Mouse (Mus musculus) cerebellum, adult 11 months (tissue): ENCODE data around the gene Arhgap23.

Source experiments
- DNase-seq: peaks from one replicate; pipeline ENCODE4 v3.0.0; 2022

Gene Arhgap23

GRCm38 (mm10) chr11:97466444-97467160 is 51.3 kb downstream of the Arhgap23 start:
- DNase-seq: peak; percentile 90

- DNase-seq: peak; percentile 86
Measured at GRCm38 (mm10) chr11:97468639-97469287, 53.4 kb downstream of the Arhgap23 start.

DNA sequence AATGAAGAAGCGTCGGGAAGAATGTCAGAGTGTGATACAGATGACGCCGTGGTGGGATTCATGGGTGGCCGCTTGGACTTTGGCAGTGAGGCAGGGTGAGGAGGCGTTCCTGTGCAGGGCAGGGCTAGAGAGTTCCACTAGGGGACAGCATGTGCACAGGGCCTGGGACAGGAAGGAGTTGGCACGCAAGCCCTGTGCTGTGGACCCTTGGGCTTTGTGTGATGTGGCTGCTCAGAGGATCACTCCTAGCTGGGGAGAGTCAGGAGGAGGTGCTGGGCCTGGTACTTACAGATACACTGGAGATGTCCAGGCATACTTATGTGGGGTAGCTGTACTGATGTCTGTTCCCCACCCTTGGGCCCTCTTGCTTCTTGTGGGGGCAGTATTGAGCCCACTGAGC is 54.5 kb downstream of the Arhgap23 start:
- no peak for DNase-seq

- DNase-seq: no peak
Measured at GRCm38 (mm10) chr11:97471276-97471675, 55.9 kb downstream of the Arhgap23 start.

DNA sequence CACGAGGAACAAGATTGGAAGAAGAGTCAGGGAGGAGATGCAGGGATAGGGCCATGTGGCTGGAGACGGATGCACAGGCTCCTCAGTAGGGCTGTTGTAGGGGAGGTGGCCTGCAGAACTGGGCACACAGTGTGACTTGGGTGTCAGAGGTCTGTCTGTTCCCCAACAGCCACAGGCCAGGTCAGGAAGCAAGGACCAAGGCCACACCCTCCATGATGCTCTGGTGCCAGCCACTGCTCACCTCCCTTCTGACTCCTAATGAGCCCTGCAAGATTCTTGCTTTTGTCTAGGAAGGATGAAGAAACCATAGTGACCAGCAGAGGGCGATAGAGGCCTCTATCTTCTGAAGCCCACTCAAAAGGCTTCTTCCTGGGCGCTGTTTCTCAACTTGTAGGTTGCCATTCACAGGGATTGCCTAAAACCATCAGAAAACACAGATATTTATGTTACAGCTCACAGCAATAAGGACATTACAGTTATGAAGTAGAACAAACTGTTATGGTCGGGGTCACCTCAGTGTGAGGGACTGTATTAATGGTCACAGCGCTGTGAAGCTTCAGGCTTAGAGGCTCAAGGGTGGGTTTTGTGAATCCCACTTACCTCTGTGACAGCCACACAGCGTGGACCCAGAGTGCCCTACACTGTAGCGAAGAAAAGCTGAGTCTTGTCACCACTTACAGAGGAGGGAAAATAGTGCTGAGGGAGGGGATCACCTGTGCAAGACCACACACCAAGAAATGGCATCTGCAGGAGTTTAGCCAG is 61.2 kb downstream of the Arhgap23 start:
- peak; percentile 70 for DNase-seq

DNA sequence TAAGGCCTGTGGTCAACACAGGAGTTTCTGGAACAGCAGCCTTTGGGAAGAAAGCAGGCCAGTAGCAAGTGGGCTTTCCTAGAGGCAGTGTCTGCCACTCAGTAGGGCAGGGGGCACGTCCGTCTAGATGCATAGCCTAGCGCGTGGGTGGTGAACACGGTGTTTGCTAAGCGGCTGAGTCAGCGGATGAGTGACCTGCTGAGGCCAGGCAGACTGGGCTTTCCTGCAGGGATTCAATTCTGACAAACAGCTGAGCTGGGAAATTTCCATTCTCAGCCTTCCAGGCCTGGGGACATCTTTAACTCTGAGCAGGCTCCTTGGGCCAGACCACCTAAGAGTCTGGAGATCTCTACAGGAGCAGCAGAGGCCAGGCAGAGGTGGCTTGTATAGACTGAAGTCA is 62.1 kb downstream of the Arhgap23 start:
- DNase-seq: no peak

GRCm38 (mm10) chr11:97478345-97478744 is 63.0 kb downstream of the Arhgap23 start:
- no peak for DNase-seq

GRCm38 (mm10) chr11:97479085-97479484 is 63.8 kb downstream of the Arhgap23 start:
- no peak for DNase-seq

DNA sequence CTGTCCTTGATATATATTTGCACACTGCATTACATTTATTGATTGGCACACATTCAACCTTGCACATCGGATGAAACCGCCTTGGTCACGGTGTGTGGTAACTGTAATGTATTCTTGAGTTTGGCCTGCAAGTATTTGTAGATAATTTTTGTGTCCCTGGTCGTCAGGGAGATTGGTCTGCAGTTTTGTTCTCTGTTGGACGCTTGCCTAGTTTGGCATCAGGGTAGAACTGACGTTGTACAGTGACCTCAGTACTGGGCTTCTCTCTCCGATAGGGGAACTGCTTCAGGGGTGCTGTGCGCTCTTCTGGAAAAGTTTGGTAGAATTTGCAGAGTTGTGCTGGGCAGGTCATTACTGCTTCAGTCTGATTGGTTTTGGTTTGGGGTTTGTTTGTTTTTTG is 64.5 kb downstream of the Arhgap23 start:
- DNase-seq: no peak

GRCm38 (mm10) chr11:97485661-97486060 is 70.3 kb downstream of the Arhgap23 start:
- DNase-seq: no peak

- DNase-seq: no peak
Measured at GRCm38 (mm10) chr11:97487656-97488055, 72.3 kb downstream of the Arhgap23 start.

DNA sequence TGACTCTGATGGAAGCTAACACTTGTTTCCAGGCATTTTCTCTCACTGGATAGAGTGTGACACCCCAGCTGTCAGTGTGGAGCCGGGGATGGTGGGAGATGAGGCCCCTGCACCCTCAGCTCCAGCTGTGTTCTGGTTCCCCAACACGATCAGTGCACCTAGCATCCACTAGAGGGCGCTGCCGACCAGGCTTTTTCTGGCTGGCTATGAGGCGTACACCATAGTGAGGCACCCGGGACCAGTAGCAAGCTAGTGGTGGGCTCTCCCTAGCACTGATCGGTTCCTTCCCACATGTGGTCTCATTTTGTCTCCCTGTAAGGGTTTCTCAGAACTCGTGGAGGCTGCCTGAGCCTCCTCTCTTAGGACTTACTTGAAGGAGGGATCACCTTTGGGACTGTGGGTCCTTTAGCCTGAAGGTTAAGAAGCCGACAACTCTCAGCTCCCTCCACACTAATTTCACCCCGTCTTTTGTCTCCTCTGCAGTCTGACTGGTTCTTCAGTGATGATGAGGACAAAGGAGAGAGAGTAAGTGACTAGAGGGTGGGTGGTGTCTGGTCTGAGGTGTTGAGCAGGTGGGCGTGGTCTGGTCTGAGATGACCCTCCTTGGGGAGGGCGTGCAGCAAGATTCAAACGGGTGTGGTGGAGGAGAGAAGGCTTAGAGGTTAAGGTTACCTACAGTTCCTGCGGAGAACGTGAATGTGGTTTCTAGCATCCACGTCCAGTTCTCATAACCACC is 74.4 kb downstream of the Arhgap23 start:
- DNase-seq: peak; percentile 73

- DNase-seq: no peak
Measured at GRCm38 (mm10) chr11:97491640-97492039, 76.3 kb downstream of the Arhgap23 start.

DNA sequence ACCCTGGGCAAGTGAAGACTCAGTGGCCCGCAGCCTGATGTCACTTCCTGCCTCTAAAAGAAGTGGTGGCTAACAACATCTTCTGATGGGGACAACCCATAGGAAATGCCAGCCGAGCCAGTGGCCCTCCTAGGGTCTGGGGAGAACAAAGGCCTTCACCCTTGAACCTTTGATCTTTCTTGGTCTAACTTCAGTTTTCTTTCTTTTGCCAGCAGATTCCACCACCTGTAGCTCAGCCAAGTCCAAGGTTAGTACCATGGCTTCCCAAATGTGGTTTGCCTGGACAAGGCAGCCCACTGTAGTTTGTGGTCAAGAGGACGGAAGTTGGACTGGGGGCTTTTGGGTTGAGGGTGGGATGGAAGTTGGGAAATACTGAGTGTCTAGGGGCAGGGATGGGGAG is 77.5 kb downstream of the Arhgap23 start:
- no peak for DNase-seq

GRCm38 (mm10) chr11:97497543-97497942 is 82.2 kb downstream of the Arhgap23 start:
- no peak for DNase-seq

DNA sequence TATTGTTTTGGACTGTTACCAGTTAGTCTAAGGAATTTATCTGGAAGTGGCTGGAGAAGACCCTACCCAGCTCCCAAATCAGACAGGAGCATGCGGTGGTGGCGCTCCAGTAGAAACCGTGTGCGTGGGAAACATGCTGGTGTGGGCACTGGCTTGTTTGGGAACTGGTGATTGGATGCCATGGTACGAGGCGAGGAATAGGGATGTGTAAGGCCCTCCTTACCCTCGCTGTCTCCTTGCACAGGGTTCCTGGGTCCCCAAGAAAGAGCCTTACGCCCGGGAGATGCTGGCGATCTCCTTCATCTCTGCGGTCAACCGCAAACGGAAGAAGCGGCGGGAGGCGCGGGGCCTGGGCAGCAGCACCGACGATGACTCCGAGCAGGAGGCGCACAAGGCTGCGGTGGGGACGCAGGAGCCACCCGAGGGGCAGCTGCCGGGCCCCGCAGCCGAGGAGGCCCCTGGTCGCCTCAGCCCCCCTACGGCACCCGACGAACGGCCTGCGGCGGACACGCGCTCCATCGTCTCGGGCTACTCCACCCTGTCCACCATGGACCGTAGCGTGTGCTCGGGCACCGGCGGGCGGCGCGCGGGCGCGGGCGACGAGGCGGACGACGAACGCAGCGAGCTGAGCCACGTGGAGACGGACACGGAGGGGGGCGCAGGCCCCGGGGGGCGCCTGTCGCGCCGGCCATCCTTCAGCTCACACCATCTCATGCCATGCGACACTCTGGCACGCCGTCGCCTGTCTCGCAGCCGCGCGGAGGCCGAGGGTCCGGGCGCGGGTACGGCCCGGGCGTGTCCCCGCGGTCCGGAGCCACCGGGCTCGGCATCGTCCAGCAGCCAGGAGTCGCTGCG is 84.8 kb downstream of the Arhgap23 start, which contains the start of gene 4933428G20Rik:
TSS of gene 4933428G20Rik (minus strand) at position 476 of the 855 bp plus-strand sequence.
- DNase-seq: no peak

DNA sequence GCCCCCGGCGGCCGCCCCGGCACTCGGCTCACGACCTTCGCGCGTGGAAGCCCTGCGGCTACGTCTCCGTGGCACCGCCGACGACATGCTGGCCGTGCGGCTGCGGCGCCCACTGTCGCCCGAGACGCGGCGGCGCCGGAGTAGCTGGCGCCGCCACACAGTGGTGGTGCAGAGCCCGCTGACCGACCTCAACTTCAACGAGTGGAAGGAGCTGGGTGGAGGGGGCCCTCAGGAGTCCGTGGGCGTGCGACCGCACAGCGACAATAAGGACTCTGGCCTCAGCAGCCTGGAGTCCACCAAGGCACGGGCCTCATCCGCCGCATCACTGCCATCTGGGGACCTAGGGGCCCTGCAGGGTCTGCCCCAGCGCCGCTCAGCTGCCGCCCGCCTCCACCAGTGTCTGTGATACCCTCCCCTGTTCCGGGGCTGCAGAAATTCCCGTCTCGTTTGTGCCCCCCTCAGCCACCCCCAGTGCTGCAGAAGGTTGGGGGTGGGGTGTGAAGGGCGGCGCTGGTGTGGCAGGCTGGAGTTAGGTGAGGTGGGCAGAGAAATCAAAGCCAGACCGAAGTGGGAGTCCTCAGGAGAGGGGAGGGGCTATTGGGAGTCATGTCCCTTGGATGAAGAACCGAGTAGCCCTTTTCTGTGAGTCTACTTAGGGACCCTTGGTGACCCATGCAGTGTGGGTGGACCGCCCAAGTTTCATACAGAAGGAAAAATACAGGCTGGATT is 85.6 kb downstream of the Arhgap23 start:
- no peak for DNase-seq

DNA sequence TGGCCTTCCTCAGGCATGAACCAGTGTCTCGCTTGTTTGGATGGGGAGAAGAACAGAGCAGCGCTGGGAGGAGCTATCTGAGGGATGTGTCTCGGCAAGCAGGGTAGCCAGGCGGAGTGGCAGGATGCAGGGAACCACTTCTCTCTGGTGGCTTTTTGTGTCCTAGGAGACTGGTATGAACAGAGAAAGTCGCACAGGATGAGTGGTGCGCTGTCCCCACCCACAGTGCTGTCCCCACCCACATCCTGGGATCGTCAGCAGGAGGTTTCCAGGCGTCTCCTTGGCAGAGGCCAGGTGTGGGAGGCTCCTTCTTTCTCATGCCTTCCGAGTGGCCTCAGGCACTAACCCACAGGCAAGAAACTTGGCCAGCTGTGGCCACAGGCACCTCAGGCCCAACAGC is 87.0 kb downstream of the Arhgap23 start:
- no peak for DNase-seq

GRCm38 (mm10) chr11:97502846-97503245 is 87.5 kb downstream of the Arhgap23 start:
- no peak for DNase-seq

- no peak for DNase-seq
Measured at GRCm38 (mm10) chr11:97505784-97506183, 90.5 kb downstream of the Arhgap23 start.

GRCm38 (mm10) chr11:97506331-97506730 is 91.0 kb downstream of the Arhgap23 start:
- peak; percentile 35 for DNase-seq
